In the genomic region with DNA sequence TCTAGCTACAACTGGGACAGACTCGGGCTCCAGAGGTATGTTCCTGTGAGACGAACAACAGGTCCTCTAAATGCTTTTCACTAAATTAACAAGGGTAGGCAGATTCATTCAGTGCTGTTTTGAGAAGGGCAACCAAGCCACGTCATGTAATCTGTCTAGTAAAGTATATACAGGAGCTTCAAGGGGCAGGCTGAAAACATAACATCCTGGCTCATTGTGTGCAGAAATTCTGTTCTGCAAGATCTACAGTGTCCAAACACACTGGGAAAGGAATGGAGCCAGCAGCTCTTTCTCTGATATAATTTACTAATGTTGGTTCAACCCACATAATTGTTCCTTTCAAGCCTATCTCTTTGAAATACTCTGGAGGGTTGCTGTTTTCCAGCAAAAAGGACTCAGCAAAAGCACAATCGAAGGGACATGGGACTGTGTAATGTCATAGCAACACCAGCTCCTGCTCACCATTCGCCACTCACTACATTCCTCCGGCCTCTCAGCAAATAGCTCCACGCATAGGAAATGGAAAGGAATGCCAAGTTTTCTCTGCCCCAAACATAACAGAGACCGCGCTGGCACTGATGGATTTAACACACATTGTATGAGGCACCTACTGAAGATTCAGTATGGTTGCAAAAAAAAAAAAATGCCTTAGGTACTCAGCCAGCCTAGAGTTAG, we compare ENCODE assay signal across 12 mouse cellular contexts.
DNase-seq lines count a peak whose midpoint lies in the region; ATAC-seq lines count a peak whose summit lies in the region.
"Had no signal": no experiment of that assay in that cellular context is flagged by ENCODE, and none has a peak within 500 bp of the region (broad histone marks: within the 10 kb centered on the region; RNA-seq: fewer than 3 reads in every experiment).

No protein-coding gene starts in this region.

- H3K4me2 ChIP-seq in forebrain, embryonic 14.5 days (ENCODE audit: low read length), result no peak overlapping the region
- H3K4me2 ChIP-seq in forebrain, embryonic 12.5 days, result no peak overlapping the region
- peak overlapping the region; percentile 36 for H3K4me2 ChIP-seq in heart, embryonic 15.5 days
- H3K4me2 ChIP-seq: stomach, embryonic 15.5 days had no signal

- H3K27ac ChIP-seq in forebrain, embryonic 14.5 days (ENCODE audit: low read depth, low read length), result no peak overlapping the region
- H3K27ac ChIP-seq in forebrain, embryonic 12.5 days, result no peak overlapping the region
- peak overlapping the region; percentile 71 for H3K27ac ChIP-seq in heart, embryonic 15.5 days
- H3K27ac ChIP-seq: stomach, embryonic 15.5 days had no signal

- H3K4me1 ChIP-seq in forebrain, embryonic 14.5 days (ENCODE audit: control insufficient read depth, insufficient read depth, low read length), result no peaks in the 10 kb centered on the region
- H3K4me1 ChIP-seq in forebrain, embryonic 12.5 days, result no peaks in the 10 kb centered on the region
- H3K4me1 ChIP-seq in heart, embryonic 15.5 days (replicated peaks), result peaks cover 23% of the 10 kb centered on the region
- H3K4me1 ChIP-seq: megakaryocyte, embryonic 14.5 days; stomach, embryonic 15.5 days had no signal

- H3K9me3 ChIP-seq in forebrain, embryonic 14.5 days (replicated peaks; ENCODE audit: control insufficient read depth, low read length), result no peaks in the 10 kb centered on the region
- H3K9me3 ChIP-seq in forebrain, embryonic 12.5 days, result no peaks in the 10 kb centered on the region
- H3K9me3 ChIP-seq in heart, embryonic 15.5 days (replicated peaks), result no peaks in the 10 kb centered on the region
- H3K9me3 ChIP-seq: megakaryocyte, embryonic 14.5 days; stomach, embryonic 15.5 days had no signal

- peak; percentile 32 for DNase-seq in forebrain, embryonic 14.5 days (ENCODE audit: low spot score)
- DNase-seq in left cerebral cortex, postnatal 4 days, result peak; percentile 9
- DNase-seq in left cerebral cortex, postnatal 14 days (ENCODE audit: low spot score in 2 of 2), result no peak
- peak; percentile 26 to 52 for DNase-seq in lung, postnatal 4 days
- DNase-seq in adrenal gland, postnatal 36 days, result no peak
- no peak for DNase-seq in gastrocnemius, postnatal 14 days
- DNase-seq: adrenal gland, postnatal 25 days; kidney, adult 9 months had no signal

- H3K36me3 ChIP-seq in forebrain, embryonic 14.5 days (ENCODE audit: control insufficient read depth, insufficient read depth, low read length), result no peaks in the 10 kb centered on the region
- H3K36me3 ChIP-seq in forebrain, embryonic 12.5 days (replicated peaks), result no peaks in the 10 kb centered on the region
- 0 out of 2 replicates have a peak, but pooled peaks cover 4% of the 10 kb centered on the region for H3K36me3 ChIP-seq in heart, embryonic 15.5 days
- H3K36me3 ChIP-seq: stomach, embryonic 15.5 days had no signal

- intact Hi-C loops in left cerebral cortex, postnatal 4 days (cut with DNase I), result no loop called here
- intact Hi-C loops in left cerebral cortex, postnatal 14 days (cut with DNase I), result no loop called here
- intact Hi-C loops in gastrocnemius, postnatal 14 days (cut with DNase I; ENCODE audit: low total_unique reads), result no loop called here

- WGBS in forebrain, embryonic 14.5 days, result 65% methylated on average over 9 of the region's 9 CpGs
- WGBS in forebrain, embryonic 12.5 days, result 76% methylated on average over 9 of the region's 9 CpGs
- WGBS in heart, embryonic 15.5 days, result 20% methylated on average over 9 of the region's 9 CpGs

- ATAC-seq in forebrain, embryonic 14.5 days, result 0 out of 2 replicates have a peak, but pooled peaks have one; percentile 29
- no peak for ATAC-seq in forebrain, embryonic 12.5 days (ENCODE audit: low FRiP score)
- ATAC-seq in heart, embryonic 15.5 days (replicated peaks; ENCODE audit: insufficient number of reproducible peaks, insufficient read depth, low FRiP score, low read depth), result peak; percentile 83

- H3K4me3 ChIP-seq in forebrain, embryonic 14.5 days (ENCODE audit: low read depth, low read length), result no peak overlapping the region
- no peak overlapping the region for H3K4me3 ChIP-seq in forebrain, embryonic 12.5 days (replicated peaks)
- H3K4me3 ChIP-seq in heart, embryonic 15.5 days, result no peak overlapping the region
- H3K4me3 ChIP-seq: megakaryocyte, embryonic 14.5 days; stomach, embryonic 15.5 days had no signal

- H3K27me3 ChIP-seq in forebrain, embryonic 14.5 days (replicated peaks; ENCODE audit: control insufficient read depth, insufficient read depth, low read length), result no peaks in the 10 kb centered on the region
- H3K27me3 ChIP-seq in forebrain, embryonic 12.5 days, result no peaks in the 10 kb centered on the region
- no peaks in the 10 kb centered on the region for H3K27me3 ChIP-seq in heart, embryonic 15.5 days
- H3K27me3 ChIP-seq: megakaryocyte, embryonic 14.5 days; stomach, embryonic 15.5 days had no signal

- H3K9ac ChIP-seq in forebrain, embryonic 14.5 days (ENCODE audit: low read length), result no peak overlapping the region
- no peak overlapping the region for H3K9ac ChIP-seq in forebrain, embryonic 12.5 days
- no peak overlapping the region for H3K9ac ChIP-seq in heart, embryonic 15.5 days
- H3K9ac ChIP-seq: stomach, embryonic 15.5 days had no signal

Comparison
In these comparisons a context has a peak if more than half of its experiments do, and no peak if none do; other contexts are left out.
1. DNase-seq: peak in forebrain, embryonic 14.5 days (single experiment), left cerebral cortex, postnatal 4 days (single experiment) and lung, postnatal 4 days (2 of 2); none in left cerebral cortex, postnatal 14 days (0 of 2), adrenal gland, postnatal 36 days (0 of 2) and gastrocnemius, postnatal 14 days (single experiment).